Mouse (Mus musculus) retina, embryonic 14.5 days (tissue): ENCODE measurements around the gene Zc3h12a.
A peak's percentile ranks its signal among the peaks of the same experiment; 100 is the strongest.

Experiments
- DNase-seq: peaks from one replicate; pipeline ENCODE4 v3.0.0-alpha.2; 2015; ENCODE audit warnings: low spot score

The Zc3h12a gene

DNA sequence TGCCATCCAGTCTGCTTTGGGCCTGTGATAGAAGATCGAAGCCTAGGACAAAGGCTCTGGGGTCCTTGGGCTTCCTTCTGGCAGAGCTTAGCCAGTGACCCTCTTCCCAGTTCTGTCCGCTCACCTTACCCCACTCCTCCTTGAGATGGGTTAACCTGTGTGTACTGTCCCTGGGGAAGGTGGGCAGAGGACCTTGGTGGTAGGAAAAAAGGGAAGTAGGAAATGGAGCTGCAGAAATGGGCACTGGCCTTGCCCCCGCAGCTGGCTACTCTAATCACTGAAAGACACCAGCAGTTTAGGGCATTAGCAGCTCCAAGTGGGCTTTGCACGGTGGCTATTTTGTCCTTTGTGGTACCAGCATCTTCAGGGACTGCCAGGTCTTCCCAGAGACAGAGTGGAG is 12.6 kb downstream of the Zc3h12a start:
- no peak for DNase-seq

DNA sequence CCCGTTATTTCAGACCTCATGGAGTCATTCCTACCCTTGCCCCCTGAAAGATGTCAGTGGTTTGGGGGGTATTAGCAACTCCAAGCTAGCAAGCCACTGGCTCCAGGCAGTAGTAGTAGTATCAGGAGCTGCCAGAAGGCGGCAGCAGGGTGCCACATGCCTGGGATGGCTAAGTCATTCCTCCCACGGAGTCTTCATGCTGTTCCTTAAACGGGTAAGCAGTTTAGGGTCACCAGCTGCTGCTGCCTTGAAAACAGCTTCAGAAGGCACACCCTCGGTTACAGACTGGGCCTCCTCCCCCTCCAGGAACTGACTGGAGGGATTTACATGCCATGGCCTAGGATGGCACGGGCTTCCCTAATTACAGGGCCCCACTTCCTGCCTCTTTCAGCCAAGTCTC is 13.0 kb downstream of the Zc3h12a start:
- DNase-seq = peak; percentile 90

DNA sequence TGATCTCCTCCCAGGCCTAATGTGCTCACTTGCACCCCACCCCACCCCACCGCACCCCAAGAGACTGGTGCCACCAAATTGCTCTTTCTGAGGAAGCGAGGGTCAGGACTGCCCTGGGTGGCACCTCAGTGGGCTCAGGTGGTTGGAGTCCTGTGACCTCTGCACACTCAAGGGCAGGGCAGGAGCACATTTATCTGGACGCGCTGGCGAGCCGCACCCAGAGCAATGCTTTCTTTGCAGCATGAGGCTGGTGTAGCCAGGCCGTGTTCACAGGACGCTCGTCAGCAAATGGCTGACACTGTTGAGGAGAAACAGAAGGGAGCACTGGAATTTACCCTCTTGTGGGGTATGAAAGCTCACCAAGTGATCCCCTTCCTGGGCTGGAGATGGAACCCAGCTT is 22.3 kb downstream of the Zc3h12a start:
- no peak for DNase-seq

DNA sequence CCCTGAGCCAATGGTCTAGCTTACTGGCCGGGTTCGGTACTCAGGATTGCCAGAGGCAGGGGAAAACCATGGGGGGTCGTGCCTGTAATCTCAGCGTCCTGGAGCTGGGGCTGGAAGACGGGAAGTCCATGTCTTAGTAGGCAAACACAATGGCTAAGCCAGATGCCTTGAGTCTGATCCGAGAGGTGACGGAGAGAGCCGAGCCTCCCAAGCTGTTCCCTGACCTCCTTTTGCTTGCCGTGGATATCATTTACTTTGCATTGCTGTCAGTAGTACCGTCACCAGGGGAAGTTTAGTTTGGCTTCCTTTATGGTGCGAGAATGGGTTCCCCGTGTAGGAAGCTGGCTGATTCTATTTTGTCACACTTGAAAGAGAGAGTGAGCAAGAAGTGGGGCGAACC is 26.3 kb downstream of the Zc3h12a start:
- no peak for DNase-seq

DNA sequence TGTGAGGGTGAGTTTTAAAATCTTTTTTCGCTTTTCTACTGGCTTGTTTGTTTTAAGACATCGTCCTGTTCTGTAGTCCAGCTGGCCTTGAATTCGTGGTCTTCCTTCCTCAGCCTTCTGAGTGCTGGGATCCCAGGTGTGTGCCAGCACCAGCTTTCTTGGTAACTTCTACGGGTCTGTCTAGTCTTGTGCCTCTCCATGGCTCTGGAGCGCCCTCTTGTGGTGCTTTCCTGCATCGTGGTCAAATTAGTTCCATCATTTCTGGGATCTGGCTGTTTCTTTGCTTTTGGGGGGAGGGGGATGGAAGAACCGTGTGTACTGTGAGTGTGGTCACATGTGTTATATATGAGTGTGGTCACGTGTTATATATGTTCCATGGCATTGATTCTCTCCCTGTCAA is 28.2 kb downstream of the Zc3h12a start:
- DNase-seq = peak; percentile 94

DNA sequence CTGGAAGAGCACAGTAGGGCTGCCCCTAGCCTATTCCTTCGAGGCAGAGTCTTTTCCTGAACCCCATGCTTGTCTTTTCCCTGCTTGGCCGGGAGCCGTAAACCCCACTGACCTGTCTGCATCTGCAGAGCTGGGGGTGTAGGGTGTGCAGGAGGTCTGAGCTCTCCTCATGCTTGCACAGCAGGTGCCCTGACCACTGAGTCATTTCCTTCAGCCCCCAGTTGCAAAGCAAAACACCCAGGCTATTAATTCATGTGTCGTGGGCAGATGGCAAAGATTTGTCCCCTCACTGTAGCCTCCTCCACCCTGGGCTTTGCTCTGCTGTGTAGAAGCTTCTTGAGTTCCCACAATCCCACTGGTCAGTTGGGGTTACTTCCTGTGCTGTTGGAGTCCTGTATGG is 30.2 kb downstream of the Zc3h12a start:
- DNase-seq = no peak

DNA sequence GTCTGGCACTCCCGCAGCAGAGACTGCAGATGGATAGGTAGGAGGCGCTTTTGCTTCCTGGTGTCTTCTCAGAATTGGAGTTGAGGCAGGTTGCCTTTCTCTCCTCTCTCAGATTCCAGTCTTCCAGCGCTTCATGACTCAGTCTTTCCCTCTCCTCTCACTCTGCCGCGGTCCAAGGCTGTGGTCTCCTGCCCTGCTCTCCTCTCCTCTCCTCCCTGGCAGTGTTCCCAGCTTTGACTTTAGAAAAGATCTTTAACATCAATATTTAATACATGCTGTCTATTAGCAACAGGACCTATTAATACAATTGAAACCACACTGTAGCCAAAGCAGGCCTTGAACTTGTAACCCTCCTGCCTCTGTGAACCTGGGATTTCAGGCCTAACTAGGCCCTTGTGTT is 31.6 kb downstream of the Zc3h12a start:
- DNase-seq = no peak

DNA sequence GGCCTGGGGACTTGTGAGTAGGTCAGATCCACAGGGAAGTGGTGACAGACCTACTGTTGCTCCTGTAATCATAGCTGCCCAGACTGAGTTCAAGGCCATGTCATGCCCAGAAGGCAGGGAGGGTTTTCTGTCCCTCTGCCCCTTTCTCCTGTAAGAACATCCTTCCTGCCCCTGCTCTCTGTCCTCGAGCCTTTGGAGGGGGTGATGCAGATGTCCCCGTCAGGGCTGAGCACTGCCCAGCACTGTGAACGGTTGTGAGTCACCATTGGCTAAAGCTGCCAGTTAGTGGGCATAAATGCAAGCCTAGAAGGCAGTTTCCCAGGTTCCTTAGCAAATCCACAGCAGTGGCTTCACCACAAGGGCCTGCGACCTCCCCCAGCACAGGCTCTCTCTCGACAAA is 34.6 kb downstream of the Zc3h12a start:
- DNase-seq = no peak

DNA sequence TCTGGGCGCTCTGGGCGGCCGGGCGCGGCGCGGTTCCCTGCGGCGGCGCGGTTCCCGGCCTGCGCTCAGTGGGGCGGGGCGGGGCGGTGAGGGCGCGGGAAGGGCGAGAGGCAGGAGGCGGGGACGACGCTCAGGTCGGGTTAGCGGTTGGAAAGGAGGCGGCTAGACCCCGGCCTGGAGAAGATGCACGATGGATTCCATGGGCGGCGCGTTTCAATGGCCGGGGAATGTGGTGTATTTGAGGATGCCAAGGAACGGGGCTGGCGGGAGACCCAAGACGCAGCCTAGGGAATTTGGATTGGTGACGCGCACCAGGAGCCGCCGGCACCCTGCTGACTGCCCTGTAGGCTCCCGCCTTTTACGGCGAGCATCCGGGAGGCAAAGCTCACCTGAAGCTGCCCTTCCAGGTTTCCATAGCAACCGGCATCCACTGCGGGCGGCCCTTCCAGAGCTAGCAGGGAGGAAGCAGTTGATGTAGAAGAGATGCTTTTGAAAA is 42.2 kb downstream of the Zc3h12a start:
- DNase-seq = peak; percentile 75

DNA sequence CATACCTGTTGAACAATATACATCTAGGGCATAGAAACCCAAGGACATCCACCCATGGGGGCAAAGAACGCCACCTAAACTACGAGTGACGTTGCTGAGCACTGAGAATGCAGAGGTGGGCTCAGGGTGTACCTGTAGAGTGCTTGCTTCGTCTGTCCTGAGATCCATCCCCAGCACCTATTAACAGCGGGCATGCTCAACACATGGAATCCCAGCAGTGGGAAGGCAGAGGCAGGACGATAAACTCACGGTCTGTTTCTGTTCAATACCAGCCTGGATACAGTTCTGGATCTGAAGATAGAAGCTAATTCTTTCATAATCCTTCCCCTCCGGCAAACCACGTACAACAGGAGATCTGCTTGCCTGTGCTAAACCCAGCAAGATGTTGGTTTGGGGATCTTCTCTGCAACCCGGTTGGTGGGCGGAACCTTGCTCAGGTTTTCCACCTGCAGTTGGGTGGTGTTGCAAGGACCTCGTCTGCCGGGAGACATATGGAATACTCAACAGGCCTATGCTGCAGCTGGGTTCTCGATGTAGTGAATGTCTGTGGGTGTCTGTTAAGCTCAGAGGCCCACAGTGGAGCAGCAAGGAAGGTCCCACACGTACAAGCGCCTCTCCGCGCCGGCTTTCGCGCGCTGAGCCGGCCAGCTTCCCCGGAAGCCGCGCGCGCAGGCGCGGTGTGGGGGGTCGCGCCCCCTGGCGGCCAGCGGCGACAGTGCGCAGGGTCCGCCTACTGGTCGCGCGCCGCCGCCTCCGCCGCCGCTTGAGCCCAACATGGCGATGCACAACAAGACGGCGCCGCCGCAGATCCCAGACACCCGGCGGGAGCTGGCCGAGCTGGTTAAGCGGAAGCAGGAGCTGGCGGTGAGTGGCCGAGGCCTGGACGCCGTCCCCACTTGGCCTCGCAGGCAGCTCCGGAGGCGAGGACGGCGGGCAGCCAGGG is 43.0 kb downstream of the Zc3h12a start, which contains the start of gene Meaf6:
Meaf6 (plus strand) TSS at position 732 of the 943 bp plus-strand sequence.
- peak; percentile 92 for DNase-seq

DNA sequence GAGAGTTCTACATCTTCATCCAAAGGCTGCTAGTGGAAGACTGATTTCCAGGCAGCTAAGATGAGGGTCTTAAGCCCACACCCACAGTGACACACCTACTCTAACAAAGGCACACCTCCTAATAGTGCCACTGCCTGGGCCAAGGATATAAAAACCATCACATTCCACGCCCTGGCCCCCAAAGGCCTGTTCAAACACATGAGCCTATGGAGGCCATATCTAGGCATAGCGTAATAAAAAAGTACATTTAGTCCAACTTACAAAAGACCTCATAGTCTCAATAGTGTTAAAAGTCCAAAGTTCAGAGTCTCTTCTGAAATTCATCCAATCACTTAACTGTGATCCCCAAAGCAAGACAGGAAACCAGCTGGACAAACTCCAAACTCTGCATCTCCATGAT is 48.9 kb downstream of the Zc3h12a start:
- no peak for DNase-seq

DNA sequence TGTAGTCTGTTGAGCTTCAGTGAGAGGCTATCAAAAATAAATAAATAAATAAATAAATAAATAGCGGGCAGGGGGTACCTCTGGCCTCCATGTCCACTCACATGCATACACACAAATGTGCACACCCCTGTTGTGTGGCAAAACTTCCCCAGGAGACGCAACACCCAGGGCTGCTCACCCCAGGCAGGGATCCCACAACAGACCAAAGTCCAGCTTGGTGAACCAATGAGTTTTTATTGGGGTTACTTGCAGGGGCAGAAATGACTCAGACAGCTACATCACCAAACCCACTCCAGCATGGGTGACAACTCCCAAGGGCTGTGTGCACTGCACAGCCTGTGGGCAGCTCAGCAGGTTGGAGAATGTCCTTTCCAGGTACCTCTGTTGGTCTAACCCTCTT is 49.9 kb downstream of the Zc3h12a start:
- DNase-seq = no peak
